Mouse (Mus musculus): ENCODE data around the gene Asrgl1. TPM values are rescaled to one million over a fixed set of nuclear protein-coding genes. Genes with fewer than 3 reads are reported as not detected.

Asrgl1 gene
- total RNA-seq, 2 experiments from 2014 or later = 111 to 126 TPM

- no peak for DNase-seq (ENCODE audit: low spot score in 2 of 2)
Measured at GRCm38 (mm10) chr19:9073776-9074411, 61.5 kb downstream of the Asrgl1 start.

- no peak for DNase-seq (ENCODE audit: low spot score in 2 of 2)
Measured at GRCm38 (mm10) chr19:9072157-9072530, 63.3 kb downstream of the Asrgl1 start.

GRCm38 (mm10) chr19:9071456-9072156 is 63.8 kb downstream of the Asrgl1 start:
- DNase-seq (ENCODE audit: low spot score in 2 of 2) = peak; percentile 26 to 37

GRCm38 (mm10) chr19:9070316-9070715 is 65.1 kb downstream of the Asrgl1 start:
- no peak for DNase-seq (ENCODE audit: low spot score in 2 of 2)

- DNase-seq (ENCODE audit: low spot score in 2 of 2) = peak; percentile 41 to 46
Measured at GRCm38 (mm10) chr19:9069687-9070307, 65.6 kb downstream of the Asrgl1 start.

GRCm38 (mm10) chr19:9067292-9067691 is 68.1 kb downstream of the Asrgl1 start:
- DNase-seq (ENCODE audit: low spot score in 2 of 2) = no peak

GRCm38 (mm10) chr19:9065621-9066561 is 69.5 kb downstream of the Asrgl1 start:
- DNase-seq (ENCODE audit: low spot score in 2 of 2) = peak in 1 of 2 experiments; percentile 36

- no peak for DNase-seq (ENCODE audit: low spot score in 2 of 2)
Measured at GRCm38 (mm10) chr19:9063831-9064230, 71.6 kb downstream of the Asrgl1 start.

- DNase-seq (ENCODE audit: low spot score in 2 of 2) = no peak
Measured at GRCm38 (mm10) chr19:9062822-9063221, 72.6 kb downstream of the Asrgl1 start.

- no peak for DNase-seq (ENCODE audit: low spot score in 2 of 2)
Measured at GRCm38 (mm10) chr19:9061221-9061893, 74.1 kb downstream of the Asrgl1 start.

- no peak for DNase-seq (ENCODE audit: low spot score in 2 of 2)
Measured at GRCm38 (mm10) chr19:9060103-9060502, 75.3 kb downstream of the Asrgl1 start.

Other genes with a start within 250 kb of the Asrgl1 start
- gene 1810009A15Rik, start 246.8 kb downstream of the Asrgl1 start, total RNA-seq (2021) = 10 to 100 TPM; 18.9 to 27.6 TPM
- 1 to 10 TPM; 3.8 to 4.6 TPM for gene Gm49416, start 246.7 kb downstream of the Asrgl1 start, total RNA-seq (2021)
- 10 to 100 TPM; 24.6 to 25.0 TPM for gene Ints5, start 242.6 kb downstream of the Asrgl1 start, total RNA-seq (2021)
- 100 to 1,000 TPM; 103 to 111 TPM for gene Ganab, start 237.6 kb downstream of the Asrgl1 start, total RNA-seq (2021)
- 100 to 1,000 TPM; 121 to 130 TPM for gene B3gat3, start 215.3 kb downstream of the Asrgl1 start, total RNA-seq (2021)
- 1 to 10 TPM; 2.3 to 2.4 TPM for gene Rom1, start 206.3 kb downstream of the Asrgl1 start, total RNA-seq (2021)
- gene Eml3, start 206.1 kb downstream of the Asrgl1 start, total RNA-seq (2021) = 10 to 100 TPM; 11.0 to 11.9 TPM
- 10 to 100 TPM; 60.6 to 67.9 TPM for gene Mta2, start 193.8 kb downstream of the Asrgl1 start, total RNA-seq (2021)
- gene Tut1, start 181.8 kb downstream of the Asrgl1 start, total RNA-seq (2021) = 10 to 100 TPM; 15.6 to 16.2 TPM
- gene Eef1g, start 168.6 kb downstream of the Asrgl1 start, total RNA-seq (2021) = 100 to 1,000 TPM; 283 to 287 TPM
- 10 to 100 TPM; 17.2 to 18.5 TPM for gene Ahnak, start 146.4 kb downstream of the Asrgl1 start, total RNA-seq (2021)
- not detected for gene Scgb1a1, start 47.7 kb downstream of the Asrgl1 start, total RNA-seq (2021)

Measured in layer of hippocampus, postnatal 10 days (tissue).